Mouse (Mus musculus) olfactory bulb, adult 2 months (tissue): ENCODE data around the gene Bcar3. TPM values are rescaled to one million over a fixed set of nuclear protein-coding genes. Genes with fewer than 3 reads are reported as not detected.

ENCODE experiments used
- H3K27ac ChIP-seq: fragments of 200-500 bp; 2 replicates; pipeline ENCODE4 v1.5.1; 2012; ENCODE audit warnings: low read depth, low read length; ENCODE audit not compliant: insufficient read depth
- H3K4me1 ChIP-seq: fragments of 200-500 bp; 2 replicates; pipeline ENCODE4 v1.6.1; 2012; ENCODE audit warnings: low read length; ENCODE audit not compliant: control insufficient read depth, insufficient read depth
- H3K4me3 ChIP-seq: fragments of 200-500 bp; 2 replicates; pipeline ENCODE4 v1.5.1; 2012; ENCODE audit warnings: mild to moderate bottlenecking, low read depth, low read length, moderate library complexity; ENCODE audit not compliant: insufficient read depth
- CTCF ChIP-seq: fragments of 200-500 bp; IDR thresholded peaks from 2 replicates; pipeline ENCODE4 v1.5.1; 2012; ENCODE audit warnings: low read depth, mild to moderate bottlenecking, low read length, moderate library complexity; ENCODE audit not compliant: insufficient read depth
- POLR2A ChIP-seq: fragments of 200-500 bp; IDR thresholded peaks from 2 replicates; pipeline ENCODE4 v1.6.1; 2012; ENCODE audit warnings: mild to moderate bottlenecking, low read depth, low read length, moderate library complexity; ENCODE audit not compliant: insufficient read depth
- WGBS: fragments of 180-500 bp; shearing (Covaris S2); methylation state at CpG from one replicate; pipeline ENCODE4 v1.1.7; 2018; 5-methylcytosine and 5-hydroxymethylcytosine counted together
- polyA plus RNA-seq: library from polyadenylated mRNA; stranded (reverse); fragments of >200 nt; gene quantifications from 2 replicates; pipeline ENCODE4 v1.2.4, GENCODE M21; 2012; ENCODE audit warnings: low replicate concordance; ENCODE audit not compliant: missing spikeins, insufficient read depth, insufficient read length

The Bcar3 gene
- polyA plus RNA-seq, 1 experiment: not detected

DNA sequence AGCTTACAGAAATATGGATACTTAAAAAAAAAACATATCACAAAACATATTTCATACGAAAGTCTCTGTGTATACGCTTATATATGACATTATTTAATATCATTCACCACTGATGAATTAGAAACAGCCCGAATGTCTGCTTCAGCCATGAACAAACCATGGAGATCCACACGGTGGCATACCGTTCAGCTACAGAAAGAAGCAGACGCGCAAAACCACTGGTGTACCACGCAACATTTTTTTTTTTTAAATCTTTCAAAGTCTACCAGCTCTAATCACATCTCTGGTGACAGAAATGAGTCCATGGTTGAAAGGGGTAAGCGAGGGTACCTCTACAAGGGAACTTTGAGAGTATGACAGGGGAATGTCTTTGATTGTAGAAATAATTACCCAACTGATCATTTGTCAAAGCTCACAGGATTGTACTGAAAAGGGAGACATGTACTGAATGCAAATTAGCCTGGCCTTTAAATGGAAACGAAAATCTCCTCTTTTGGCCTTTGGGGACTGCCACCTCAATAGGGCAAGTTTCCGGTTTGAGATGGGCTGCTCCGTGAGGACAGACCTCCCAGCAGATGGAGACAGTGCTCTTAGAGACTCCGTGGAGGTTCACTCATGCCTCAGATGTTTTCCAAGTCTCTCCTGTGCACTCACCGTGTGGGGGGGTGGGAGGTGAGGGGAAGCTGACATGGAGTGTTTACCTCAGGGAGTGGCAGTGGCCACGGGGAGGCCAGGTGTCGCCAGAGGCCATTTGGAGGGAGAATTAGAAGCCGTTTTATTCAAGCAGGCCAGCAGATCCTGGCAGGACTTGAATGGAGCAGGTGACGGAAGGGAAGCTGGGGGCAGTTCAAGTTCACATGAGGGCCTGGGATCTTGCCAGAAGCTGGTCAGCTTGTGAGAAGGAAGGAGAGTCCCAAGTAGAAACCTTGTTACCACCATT lies 168.3 kb downstream of the Bcar3 start:
- H3K4me3 ChIP-seq: no peak overlapping the region
- H3K27ac ChIP-seq: no peak overlapping the region
- TF ChIP-seq CTCF (no peak), POLR2A (no peak)
- WGBS: 44% methylated on average over 18 of the region's 18 CpGs
- H3K4me1 ChIP-seq: peaks cover 18% of the 10 kb centered on the region

DNA sequence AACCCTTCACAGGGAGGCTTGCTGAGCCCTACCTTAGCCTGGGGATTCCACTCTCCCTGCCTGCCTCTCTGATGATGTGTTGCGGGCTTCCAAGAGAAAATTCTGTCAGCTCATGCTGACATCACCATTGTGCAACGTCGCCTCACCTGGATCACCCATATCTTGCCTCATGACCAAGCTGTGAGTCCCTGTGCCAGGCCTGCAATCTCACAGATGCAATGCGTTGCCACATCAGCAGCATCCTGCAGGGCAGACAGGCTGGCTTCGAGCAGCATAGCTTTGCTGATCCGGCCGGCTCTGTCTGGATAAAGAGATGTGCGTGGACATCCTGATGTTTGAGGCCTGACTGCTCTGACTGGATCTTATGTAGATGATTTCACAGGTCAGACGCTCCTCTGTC lies 169.2 kb downstream of the Bcar3 start:
- Histone ChIP-seq H3K27ac (no peak overlapping the region), H3K4me1 (peaks cover 18% of the 10 kb centered on the region), H3K4me3 (no peak overlapping the region)
- WGBS: 85% methylated on average over 9 of the region's 9 CpGs
- TF ChIP-seq CTCF (no peak), POLR2A (no peak)

DNA sequence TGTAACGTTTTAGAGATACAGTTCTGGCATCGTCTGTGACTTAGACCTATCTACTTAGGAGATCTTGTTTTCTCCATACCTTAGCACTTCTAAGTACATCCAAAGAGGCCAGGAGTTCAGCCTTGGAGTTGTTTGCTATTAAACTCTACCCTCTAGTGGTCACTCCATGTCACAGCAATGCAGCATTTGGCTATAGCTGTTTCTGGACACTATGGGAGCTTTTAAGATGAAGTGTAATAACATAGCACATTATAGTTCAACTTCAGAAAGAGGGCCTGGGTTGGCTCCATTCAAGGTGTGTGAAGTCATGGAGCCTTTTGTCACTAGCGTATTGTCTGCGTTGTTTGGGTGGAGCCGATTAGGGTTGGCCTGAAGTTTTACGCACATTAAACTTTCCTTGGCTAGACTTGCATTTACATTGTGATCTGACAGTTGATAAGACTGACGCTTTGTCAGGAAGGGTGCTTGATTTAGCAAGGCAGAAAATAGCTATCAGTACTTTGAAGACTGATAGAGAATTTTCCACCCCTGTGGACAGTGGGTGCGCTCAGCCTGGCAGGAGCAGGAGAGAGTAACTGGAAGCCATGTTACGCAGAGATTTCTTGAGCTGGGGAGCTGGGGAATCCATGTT lies 172.3 kb downstream of the Bcar3 start:
- no peak overlapping the region for H3K4me3 ChIP-seq
- no peak overlapping the region for H3K27ac ChIP-seq
- TF ChIP-seq POLR2A (no peak), CTCF (no peak)
- H3K4me1 ChIP-seq: peaks cover 17% of the 10 kb centered on the region
- WGBS: 51% methylated on average over 9 of the region's 9 CpGs

- H3K4me1 ChIP-seq: peaks cover 9% of the 10 kb centered on the region
- TF ChIP-seq CTCF (no peak), POLR2A (no peak)
- 82% methylated on average over 2 of the region's 2 CpGs for WGBS
- no peak overlapping the region for H3K27ac ChIP-seq
- no peak overlapping the region for H3K4me3 ChIP-seq
These were observed 174.0 kb downstream of the Bcar3 start for GRCm38 (mm10) chr3:122467977-122468376.

GRCm38 (mm10) chr3:122470326-122471016 lies 176.5 kb downstream of the Bcar3 start:
- Histone ChIP-seq H3K4me3 (no peak overlapping the region), H3K27ac (no peak overlapping the region), H3K4me1 (peaks cover 6% of the 10 kb centered on the region)
- TF ChIP-seq POLR2A (no peak), CTCF (no peak)
- WGBS: 78% methylated on average over 14 of the region's 14 CpGs

DNA sequence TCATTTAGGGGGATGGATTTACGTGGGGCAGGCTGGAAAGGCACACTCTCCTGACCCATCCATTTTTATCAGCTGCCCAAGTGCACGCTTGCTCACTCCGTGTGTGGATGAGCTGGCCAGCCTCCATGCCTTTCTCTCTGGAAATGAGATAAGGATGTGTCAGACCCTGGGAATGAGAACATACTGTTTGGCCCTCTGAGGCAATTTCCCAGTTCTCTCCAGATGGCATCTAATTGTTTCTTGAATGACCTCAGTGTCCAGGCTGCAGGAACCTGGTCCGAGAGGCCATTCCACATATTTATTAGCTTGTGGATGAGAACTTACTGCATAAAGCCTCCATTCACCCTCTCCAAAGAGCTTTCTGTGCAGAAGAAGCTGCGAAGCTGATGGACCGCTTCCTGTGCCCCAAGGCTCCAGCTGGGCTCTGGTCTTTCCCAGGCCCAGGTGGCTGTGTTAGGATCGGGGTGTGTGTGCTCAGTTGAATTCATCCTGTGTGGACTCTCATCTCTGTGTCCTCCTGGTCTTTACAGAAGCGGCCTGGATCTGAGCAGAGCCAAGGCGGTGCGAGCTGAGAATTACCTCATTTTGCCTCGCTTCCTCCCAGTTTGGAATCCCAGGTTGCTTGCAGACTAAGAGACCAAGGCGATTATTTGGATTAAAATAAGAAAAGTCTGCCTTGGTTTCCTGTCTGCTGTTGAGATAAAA lies 177.2 kb downstream of the Bcar3 start:
- Histone ChIP-seq H3K27ac (no peak overlapping the region), H3K4me1 (peaks cover 9% of the 10 kb centered on the region), H3K4me3 (no peak overlapping the region)
- WGBS: 69% methylated on average over 12 of the region's 12 CpGs
- TF ChIP-seq CTCF (no peak), POLR2A (no peak)

DNA sequence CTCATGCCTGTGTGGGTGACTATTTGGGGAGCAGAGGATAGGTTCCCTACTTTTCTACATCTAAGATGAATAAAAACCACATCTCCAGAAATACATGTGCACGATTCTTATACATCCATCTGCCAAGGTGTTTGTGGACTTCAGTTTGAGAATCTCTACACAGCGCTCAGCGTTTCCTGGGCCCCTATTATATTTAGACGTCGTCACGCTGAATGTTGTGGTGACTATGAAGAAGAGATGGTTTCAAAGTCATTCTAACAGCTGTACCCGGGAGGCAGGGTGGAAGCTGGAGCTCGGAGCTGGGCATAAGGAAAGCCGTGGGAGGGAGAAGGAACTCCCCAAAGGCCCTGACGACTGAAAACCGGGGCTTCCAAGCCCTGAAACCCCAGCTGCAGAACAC lies 178.5 kb downstream of the Bcar3 start:
- TF ChIP-seq POLR2A (no peak), CTCF (no peak)
- WGBS: 55% methylated on average over 11 of the region's 11 CpGs
- Histone ChIP-seq H3K27ac (no peak overlapping the region), H3K4me1 (peaks cover 14% of the 10 kb centered on the region), H3K4me3 (no peak overlapping the region)

DNA sequence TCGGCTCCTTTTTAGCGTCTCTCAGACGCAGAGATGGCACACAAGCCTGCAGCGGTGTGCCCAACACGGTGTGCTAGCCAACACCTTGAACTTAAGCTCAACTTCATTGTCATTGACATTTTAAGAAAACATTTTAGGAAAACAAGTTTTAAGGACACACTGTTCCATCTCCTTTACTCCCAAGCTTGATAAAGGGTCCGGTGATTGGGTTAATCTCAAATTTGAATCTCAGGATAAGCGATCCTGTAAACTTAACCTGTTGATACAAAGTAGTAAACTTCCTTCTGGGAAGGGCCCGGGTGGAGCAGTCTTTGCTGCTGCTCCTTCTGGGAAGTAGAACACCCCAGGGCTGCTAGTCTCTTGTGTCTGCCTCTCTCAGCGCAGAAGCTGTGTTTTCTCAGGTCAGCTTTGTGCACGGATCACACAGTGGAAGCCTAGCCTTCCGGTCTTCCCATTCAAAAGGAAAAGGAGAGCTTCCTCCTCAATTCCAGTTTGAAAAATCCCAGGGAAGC lies 179.6 kb downstream of the Bcar3 start:
- no peak overlapping the region for H3K27ac ChIP-seq

More for the DNA sequence above, 179.6 kb downstream of the Bcar3 start:
- TF ChIP-seq POLR2A (no peak), CTCF (no peak)
- no peak overlapping the region for H3K4me3 ChIP-seq
- 86% methylated on average over 11 of the region's 11 CpGs for WGBS
- H3K4me1 ChIP-seq: peaks cover 16% of the 10 kb centered on the region
